Mouse (Mus musculus) C2C12 (cell line): ENCODE measurements around the gene Lzts2. TPM values are rescaled to one million over a fixed set of nuclear protein-coding genes. Genes with fewer than 3 reads are reported as not detected.
A peak's percentile ranks its signal among the peaks of the same experiment; 100 is the strongest.

Source experiments
- H3K27me3 ChIP-seq: one replicate; pipeline ENCODE4 v1.6.1; 2011; ENCODE audit not compliant: control insufficient read depth, insufficient read depth, insufficient read length
- H3K36me3 ChIP-seq: one replicate; pipeline ENCODE4 v1.6.1; 2011; ENCODE audit not compliant: control insufficient read depth, insufficient read depth
- H3K4me3 ChIP-seq: one replicate; pipeline ENCODE4 v1.5.1; 2011; ENCODE audit warnings: mild to moderate bottlenecking, control low read depth; ENCODE audit not compliant: poor library complexity, insufficient read depth, severe bottlenecking
- H3K79me2 ChIP-seq: one replicate; pipeline ENCODE4 v1.6.1; 2011; ENCODE audit not compliant: control insufficient read depth, insufficient read depth
- H3K79me3 ChIP-seq: one replicate; pipeline ENCODE4 v1.6.1; 2011; ENCODE audit warnings: low read depth, control low read depth
- H3ac ChIP-seq: one replicate; pipeline ENCODE3; 2011; ENCODE audit warnings: low read depth; ENCODE audit not compliant: control insufficient read depth, insufficient read length
- CEBPB ChIP-seq: IDR thresholded peaks from one replicate; pipeline ENCODE4 v1.6.1; 2011; ENCODE audit warnings: low read depth, mild to moderate bottlenecking, control low read depth, moderate library complexity
- CTCF ChIP-seq: IDR thresholded peaks from one replicate; pipeline ENCODE4 v1.5.1; 2011; ENCODE audit not compliant: control insufficient read depth, insufficient read depth, insufficient read length
- FOSL1 ChIP-seq: IDR thresholded peaks from one replicate; pipeline ENCODE4 v1.8.0; 2011; ENCODE audit warnings: mild to moderate bottlenecking, low read length; ENCODE audit not compliant: poor library complexity, insufficient read depth, severe bottlenecking
- MAX ChIP-seq: IDR thresholded peaks from one replicate; pipeline ENCODE4 v1.6.1; 2011; ENCODE audit warnings: mild to moderate bottlenecking, control low read depth
- MYOD1 ChIP-seq: IDR thresholded peaks from one replicate; pipeline ENCODE4 v1.6.1; 2011; ENCODE audit warnings: low read depth; ENCODE audit not compliant: control insufficient read depth, insufficient read length
- MYOG ChIP-seq: IDR thresholded peaks from one replicate; pipeline ENCODE4 v1.6.1; 2011; ENCODE audit not compliant: control insufficient read depth, insufficient read length; ENCODE audit errors: extremely low read depth
- USF1 ChIP-seq: IDR thresholded peaks from one replicate; pipeline ENCODE4 v1.6.1; 2011; ENCODE audit warnings: low read depth, mild to moderate bottlenecking, control low read depth, moderate library complexity
- polyA plus RNA-seq: library from polyadenylated mRNA; unstranded; fragments of >200 nt; fragmentation: generic; extraction: Trizol; gene quantifications from one replicate; pipeline ENCODE4 v1.2.1, GENCODE M21; 2012; ENCODE audit warnings: missing spikeins

Gene Lzts2
- polyA plus RNA-seq, 1 experiment: 59.2 TPM

DNA sequence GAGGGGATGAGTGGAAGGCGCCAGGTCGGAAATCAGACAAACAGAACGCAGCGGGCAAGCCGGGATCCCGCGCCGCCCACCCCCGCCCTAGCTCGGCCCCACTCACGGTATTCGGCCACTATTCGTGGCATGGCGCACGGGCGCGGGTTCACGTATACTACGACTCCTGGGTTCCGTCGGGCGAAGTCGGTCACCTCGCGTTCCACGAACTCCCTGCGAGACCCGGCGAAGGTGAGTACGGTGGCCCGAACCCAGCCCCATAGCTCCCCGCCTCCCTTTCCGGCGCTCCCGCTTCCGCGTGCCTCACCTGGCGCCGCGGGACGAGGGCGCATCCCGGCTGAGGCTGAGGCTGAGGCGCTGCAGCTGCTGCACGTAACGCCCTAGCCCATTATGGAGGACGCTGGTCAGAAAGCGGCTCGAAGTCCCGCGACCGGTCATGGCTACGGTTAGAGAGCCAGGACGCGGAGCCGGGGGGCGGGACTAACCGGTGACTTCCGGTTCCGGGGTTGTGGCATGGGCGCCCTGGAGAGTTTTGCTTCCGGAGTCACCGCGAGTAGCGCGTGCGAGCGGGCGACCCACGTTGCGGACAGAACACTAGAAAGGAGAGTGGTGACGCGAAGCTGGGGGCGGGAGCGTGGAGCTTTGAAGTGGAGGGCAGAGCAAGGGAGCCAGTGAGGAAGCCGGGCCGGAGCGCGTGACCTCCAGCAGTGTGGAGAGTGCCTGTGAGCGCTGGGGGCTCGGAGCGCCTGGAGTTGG, 8.1 kb upstream of the Lzts2 start, which contains the start of gene Mrpl43:
Gene Mrpl43, minus strand, starts transcription at position 486 of the 756 bp plus-strand sequence.
- Histone ChIP-seq H3K79me2 (peaks cover 52% of the 10 kb centered on the region), H3K27me3 (no peaks in the 10 kb centered on the region), H3ac (peak within 1 kb of the TSS; percentile 82), H3K79me3 (peaks cover 28% of the 10 kb centered on the region), H3K4me3 (peak within 1 kb of the TSS; percentile 91), H3K36me3 (peaks cover 47% of the 10 kb centered on the region)
- TF ChIP-seq CTCF: no peak
- peak; percentile 97 for TF ChIP-seq MAX
- peak; percentile 56 for TF ChIP-seq USF1
- no peak for TF ChIP-seq MYOD1

DNA sequence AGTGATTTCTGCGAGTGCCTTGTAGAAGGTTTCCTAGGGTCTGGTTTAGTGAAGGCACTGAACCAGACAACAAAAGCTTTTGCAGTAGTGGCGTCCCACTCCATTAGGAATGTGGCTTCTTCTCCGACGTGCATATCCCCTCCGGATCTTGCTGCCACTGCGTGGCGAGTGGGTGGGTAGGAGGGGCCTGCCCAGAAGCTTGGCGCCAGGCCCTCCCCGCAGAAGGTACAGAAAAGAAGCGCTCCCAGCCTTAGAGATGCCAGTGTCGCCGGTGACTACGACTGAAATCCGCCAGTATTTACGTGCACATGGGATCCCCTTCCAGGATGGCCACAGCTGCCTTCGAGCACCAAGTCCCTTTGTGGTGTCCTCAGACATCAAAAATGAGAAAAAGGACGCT, 7.2 kb upstream of the Lzts2 start:
- TF ChIP-seq CEBPB: no peak
- no peak for TF ChIP-seq MYOG
- TF ChIP-seq MYOD1: no peak
- TF ChIP-seq CTCF: no peak
- no peak for TF ChIP-seq FOSL1
- no peak for TF ChIP-seq MAX
- TF ChIP-seq USF1: no peak
- Histone ChIP-seq H3ac (peak overlapping the region; percentile 82), H3K27me3 (no peaks in the 10 kb centered on the region), H3K79me3 (peaks cover 28% of the 10 kb centered on the region), H3K79me2 (peaks cover 52% of the 10 kb centered on the region), H3K4me3 (peak overlapping the region; percentile 91), H3K36me3 (peaks cover 56% of the 10 kb centered on the region)

DNA sequence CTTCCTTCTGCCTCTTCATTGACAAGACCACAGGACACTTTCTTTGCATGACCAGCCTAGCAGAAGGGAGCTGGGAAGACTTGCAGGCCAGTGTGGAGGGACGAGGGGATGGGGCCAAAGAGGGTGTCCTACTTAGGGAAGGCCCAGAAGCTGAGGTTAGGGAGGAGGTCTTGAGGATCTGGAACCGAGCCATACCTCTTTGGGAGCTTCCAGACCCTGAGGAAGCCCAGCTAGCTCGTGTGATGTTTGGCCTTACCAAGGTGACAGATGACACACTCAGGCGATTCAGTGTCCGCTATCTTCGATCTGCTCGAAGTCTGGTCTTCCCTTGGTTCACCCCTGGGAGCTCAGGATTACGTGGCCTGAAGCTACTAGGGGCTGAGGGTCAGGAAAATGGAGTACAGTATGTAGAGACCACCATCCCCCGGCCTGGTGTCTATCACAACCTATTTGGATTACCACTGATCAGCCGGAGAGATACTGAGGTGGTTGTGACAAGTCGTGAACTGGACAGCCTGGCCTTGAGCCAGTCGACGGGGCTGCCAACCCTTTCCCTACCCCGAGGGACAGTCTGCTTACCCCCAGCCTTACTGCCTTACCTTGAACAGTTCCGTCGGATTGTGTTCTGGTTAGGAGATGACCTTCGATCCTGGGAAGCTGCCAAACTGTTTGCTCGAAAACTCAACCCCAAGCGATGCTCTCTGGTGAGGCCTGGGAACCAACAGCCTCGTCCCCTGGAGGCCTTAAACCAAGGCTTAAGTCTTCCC, 6.6 kb upstream of the Lzts2 start:
- TF ChIP-seq MYOG (no peak), MAX (no peak), FOSL1 (no peak), CTCF (no peak), CEBPB (no peak), USF1 (no peak), MYOD1 (no peak)
- Histone ChIP-seq H3K27me3 (no peaks in the 10 kb centered on the region), H3K79me2 (peaks cover 52% of the 10 kb centered on the region), H3K36me3 (peaks cover 60% of the 10 kb centered on the region), H3ac (peak overlapping the region; percentile 82), H3K79me3 (peaks cover 28% of the 10 kb centered on the region), H3K4me3 (peak overlapping the region; percentile 91)

DNA sequence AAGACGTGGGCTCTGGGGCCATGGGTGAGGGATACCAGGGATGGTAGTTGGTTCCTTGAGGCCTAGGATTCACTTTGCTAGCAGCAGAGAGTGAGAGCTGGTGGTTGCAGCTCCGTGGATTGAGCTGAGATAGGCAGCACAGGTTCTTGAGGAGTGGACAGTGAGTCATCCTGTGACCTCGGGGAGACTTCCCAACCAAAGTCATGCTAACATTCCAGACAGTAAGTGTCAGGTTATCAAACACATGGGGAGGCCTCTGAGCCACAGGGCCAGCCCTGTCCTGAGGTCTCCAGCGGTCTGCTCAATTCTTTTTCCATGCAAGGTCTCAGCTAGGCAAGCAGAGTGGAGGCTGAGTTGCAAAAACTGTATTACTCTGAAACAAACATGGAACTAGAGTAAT, 3.6 kb upstream of the Lzts2 start:
- Histone ChIP-seq H3K4me3 (no peak overlapping the region), H3K27me3 (no peaks in the 10 kb centered on the region), H3K79me2 (peaks cover 38% of the 10 kb centered on the region), H3ac (no peak overlapping the region), H3K79me3 (peaks cover 22% of the 10 kb centered on the region), H3K36me3 (peaks cover 39% of the 10 kb centered on the region)
- TF ChIP-seq FOSL1: no peak
- no peak for TF ChIP-seq CEBPB
- no peak for TF ChIP-seq USF1
- TF ChIP-seq CTCF: no peak
- TF ChIP-seq MAX: no peak
- no peak for TF ChIP-seq MYOD1
- TF ChIP-seq MYOG: no peak

DNA sequence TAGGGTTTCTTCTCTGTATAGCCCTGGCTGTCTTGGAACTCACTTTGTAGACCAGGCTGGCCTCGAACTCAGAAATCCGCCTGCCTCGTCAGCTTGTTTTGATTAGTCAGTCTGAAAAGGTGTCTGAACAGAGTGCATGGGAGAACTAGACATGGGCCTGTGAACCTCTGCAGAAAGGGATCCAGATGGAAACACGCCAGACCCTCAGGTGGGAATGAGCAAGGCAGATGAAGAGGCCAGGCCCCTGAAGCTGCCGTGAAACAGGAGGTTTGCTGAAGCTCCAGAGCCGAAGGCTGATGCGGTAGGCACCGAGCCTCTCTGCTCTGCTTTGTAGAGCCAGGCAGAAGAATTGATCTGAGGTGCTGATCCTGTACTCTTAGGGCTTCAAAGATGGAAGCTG, 2.0 kb upstream of the Lzts2 start:
- Histone ChIP-seq H3K36me3 (peaks cover 39% of the 10 kb centered on the region), H3K27me3 (no peaks in the 10 kb centered on the region)

DNA sequence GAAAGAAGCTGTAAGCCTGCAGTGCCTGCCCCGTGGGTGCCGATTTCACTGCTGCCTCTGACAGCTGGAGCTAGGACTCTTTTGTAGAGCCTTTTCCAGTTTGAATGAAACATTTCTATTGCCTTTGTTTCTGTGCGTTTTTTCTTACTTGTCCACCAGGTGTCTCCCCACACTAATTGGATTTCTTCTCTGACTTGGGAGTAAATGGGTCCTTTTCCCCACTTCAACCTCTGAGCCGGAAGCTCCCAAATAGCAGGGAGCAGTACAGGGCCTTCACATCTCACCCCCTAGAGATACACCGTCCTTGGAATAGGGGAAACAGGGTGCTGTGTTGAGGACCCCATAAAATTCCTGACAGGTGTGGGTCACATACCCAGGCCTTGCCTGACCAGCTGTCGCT, 1.6 kb upstream of the Lzts2 start:
- H3K4me3 ChIP-seq: no peak overlapping the region
- H3K79me3 ChIP-seq: peaks cover 12% of the 10 kb centered on the region
- peaks cover 35% of the 10 kb centered on the region for H3K36me3 ChIP-seq
- H3K79me2 ChIP-seq: peaks cover 23% of the 10 kb centered on the region
- TF ChIP-seq CTCF (no peak), USF1 (no peak), CEBPB (no peak), MYOG (no peak), FOSL1 (no peak), MAX (no peak), MYOD1 (no peak)
- H3ac ChIP-seq: no peak overlapping the region
- H3K27me3 ChIP-seq: no peaks in the 10 kb centered on the region

More for the DNA sequence above, 2.0 kb upstream of the Lzts2 start:
- Histone ChIP-seq H3K79me3 (peaks cover 16% of the 10 kb centered on the region), H3K4me3 (no peak overlapping the region), H3K79me2 (peaks cover 28% of the 10 kb centered on the region), H3ac (no peak overlapping the region)
- no peak for TF ChIP-seq FOSL1
- TF ChIP-seq MYOD1: no peak
- no peak for TF ChIP-seq MAX
- no peak for TF ChIP-seq CTCF
- TF ChIP-seq CEBPB: no peak
- TF ChIP-seq MYOG: no peak
- TF ChIP-seq USF1: no peak
